ENCODE assay signal across 22 mouse cellular contexts in genomic region chr9:64731029-64731560, GRCm38 (mm10). TPM values are rescaled to one million over a fixed set of nuclear protein-coding genes. Genes with fewer than 3 reads are reported as not detected.
A peak's percentile ranks its signal among the peaks of the same experiment; 100 is the strongest.
DNase-seq lines count a peak whose midpoint lies in the region; ATAC-seq and TF ChIP-seq lines count a peak whose summit lies in the region.
"Had no signal": no experiment of that assay in that cellular context is flagged by ENCODE, and none has a peak within 500 bp of the region (broad histone marks: within the 10 kb centered on the region; RNA-seq: fewer than 3 reads in every experiment).

No protein-coding gene starts in this region.

- TF ChIP-seq CTCF in heart, postnatal 0 days (IDR thresholded peaks at IDR 0.05; ENCODE audit: low read depth), result no peak
- TF ChIP-seq CTCF in liver, postnatal 0 days (IDR thresholded peaks at IDR 0.05; ENCODE audit: low read depth), result no peak
- no peak for TF ChIP-seq CTCF in CH12.LX (conservative IDR thresholded peaks at IDR 0.05 in 1 of 2, IDR thresholded peaks at IDR 0.05 in 1 of 2; ENCODE audit: low read depth in 2 of 2, low read length in 2 of 2)

- dilution Hi-C loops in CH12.LX (cut with MboI; ENCODE audit: extremely low pct_ligation_motif_present, extremely low pct_unique_long_range_greater_than_20kb, low sequenced_read_pairs), result no loop called here

- 57% methylated on average over 3 of the region's 3 CpGs for WGBS in heart, postnatal 0 days
- WGBS in liver, postnatal 0 days (ENCODE audit: insufficient replicate concordance), result 72% methylated on average over 3 of the region's 3 CpGs

- H3K27me3 ChIP-seq in heart, postnatal 0 days (ENCODE audit: control insufficient read depth, insufficient read depth, low read length), result no peaks in the 10 kb centered on the region
- H3K27me3 ChIP-seq in liver, postnatal 0 days (ENCODE audit: insufficient read depth, low read length), result no peaks in the 10 kb centered on the region
- H3K27me3 ChIP-seq in CH12.LX (replicated peaks), result no peaks in the 10 kb centered on the region
- H3K27me3 ChIP-seq: embryonic facial prominence, embryonic 15.5 days; hindbrain, embryonic 12.5 days; Patski had no signal

- H3K4me2 ChIP-seq in heart, postnatal 0 days (ENCODE audit: low read depth, low read length), result no peak overlapping the region; the same call in 1 of the 2 replicates
- H3K4me2 ChIP-seq in liver, postnatal 0 days (ENCODE audit: low read depth, low read length), result no peak overlapping the region
- H3K4me2 ChIP-seq in CH12.LX (ENCODE audit: insufficient read depth, low read depth, poor library complexity, severe bottlenecking), result no peak overlapping the region
- H3K4me2 ChIP-seq: embryonic facial prominence, embryonic 15.5 days; hindbrain, embryonic 12.5 days had no signal

- peaks cover 21% of the 10 kb centered on the region for H3K36me3 ChIP-seq in heart, postnatal 0 days (replicated peaks; ENCODE audit: control insufficient read depth, insufficient read depth, low read length)
- peaks cover 20% of the 10 kb centered on the region for H3K36me3 ChIP-seq in liver, postnatal 0 days (replicated peaks; ENCODE audit: insufficient read depth, low read length)
- H3K36me3 ChIP-seq in CH12.LX (replicated peaks in 1 of 2; ENCODE audit: control insufficient read depth in 1 of 2, insufficient read depth in 1 of 2, low read length in 1 of 2) (peaks cover 11 to 39% of the 10 kb centered on the region in 2 experiments), ES-E14 (ENCODE audit: control insufficient read depth, insufficient read depth, low read length, poor library complexity, severe bottlenecking) (no peaks in the 10 kb centered on the region; the same call in 1 of the 2 replicates)

- no peak for TF ChIP-seq RAD21 in CH12.LX (IDR thresholded peaks at IDR 0.05; ENCODE audit: low read depth, low read length)

- H3K9ac ChIP-seq in heart, postnatal 0 days (replicated peaks; ENCODE audit: low read depth, low read length), result no peak overlapping the region
- no peak overlapping the region for H3K9ac ChIP-seq in liver, postnatal 0 days (replicated peaks)
- H3K9ac ChIP-seq in CH12.LX (ENCODE audit: insufficient read depth, low read depth) (no peak overlapping the region), ES-E14 (ENCODE audit: insufficient read depth, low read depth, low read length, poor library complexity, severe bottlenecking) (no peak overlapping the region)
- H3K9ac ChIP-seq: embryonic facial prominence, embryonic 15.5 days; hindbrain, embryonic 12.5 days had no signal

- H3K4me3 ChIP-seq in heart, postnatal 0 days (ENCODE audit: low read depth, low read length), result no peak overlapping the region
- H3K4me3 ChIP-seq in liver, postnatal 0 days (ENCODE audit: low read depth, low read length), result no peak overlapping the region
- H3K4me3 ChIP-seq in CH12.LX (replicated peaks in 1 of 3; ENCODE audit: low read depth in 2 of 3, low read length in 2 of 3, poor library complexity in 1 of 3) (no peak overlapping the region), ES-E14 (ENCODE audit: insufficient read depth in 1 of 2, low read depth in 1 of 2, low read length in 2 of 2, poor library complexity in 1 of 2, severe bottlenecking in 1 of 2) (no peak overlapping the region)
- H3K4me3 ChIP-seq: embryonic facial prominence, embryonic 15.5 days; erythroblast, embryonic 14.5 days; forebrain, embryonic 10.5 days; gastrocnemius, adult 2 months; hindbrain, embryonic 12.5 days had no signal

- peak overlapping the region; percentile 46; the same call in 1 of the 2 replicates for H3K27ac ChIP-seq in heart, postnatal 0 days (ENCODE audit: low read depth)
- H3K27ac ChIP-seq in liver, postnatal 0 days (ENCODE audit: low read depth), result 0 out of 2 replicates have a peak overlapping the region, but pooled peaks have one; percentile 7
- H3K27ac ChIP-seq in CH12.LX (ENCODE audit: insufficient read depth, low read depth) (no peak overlapping the region), ES-E14 (ENCODE audit: insufficient read depth, low read depth, low read length, poor library complexity, severe bottlenecking) (no peak overlapping the region)
- H3K27ac ChIP-seq: embryonic facial prominence, embryonic 15.5 days; forebrain, embryonic 10.5 days; gastrocnemius, adult 2 months; hindbrain, embryonic 12.5 days had no signal

- DNase-seq in heart, postnatal 0 days (ENCODE audit: low spot score), result no peak
- DNase-seq in heart, adult 9 months (ENCODE audit: low spot score in 2 of 2), result no peak
- no peak for DNase-seq in liver, postnatal 0 days
- DNase-seq in liver (no peak), CH12.LX (ENCODE audit: extremely low read depth) (no peak), ES-E14 (ENCODE audit: low read depth, low spot score) (no peak)
- DNase-seq in thymus, adult 18-20 months, result no peak
- DNase-seq in spleen, postnatal 4 days (ENCODE audit: low spot score in 2 of 2), result no peak
- DNase-seq: cerebellum, adult 2 months; cerebellum, postnatal 10 days; embryo, embryonic 11 days; gastrocnemius, adult 2 months; gastrocnemius, postnatal 25 days; heart, postnatal 4 days had no signal

- ATAC-seq in heart, postnatal 0 days (ENCODE audit: insufficient read depth, low read depth), result no peak
- no peak for ATAC-seq in liver, postnatal 0 days
- ATAC-seq: activated CD4-positive, CD25-positive, alpha-beta regulatory T cell, adult 4 months; forebrain, embryonic 14.5 days; hindbrain, embryonic 16.5 days; Patski had no signal

- TF ChIP-seq EP300 in heart, postnatal 0 days (IDR thresholded peaks at IDR 0.05; ENCODE audit: low read depth), result no peak
- no peak for TF ChIP-seq EP300 in liver, postnatal 0 days (IDR thresholded peaks at IDR 0.05; ENCODE audit: low read depth)
- no peak for TF ChIP-seq EP300 in CH12.LX (IDR thresholded peaks at IDR 0.05; ENCODE audit: low read length)

- no peak for TF ChIP-seq POLR2A in CH12.LX (IDR thresholded peaks at IDR 0.05; ENCODE audit: low read depth, low read length)

- in situ Hi-C loops in CH12.LX (cut with MboI; ENCODE audit: low pct_ligation_motif_present, low pct_unique_long_range_greater_than_20kb, low sequenced_read_pairs), result no loop called here
- in situ Hi-C loops in ES-E14 (cut with MboI; ENCODE audit: low sequenced_read_pairs in 2 of 2, unreplicated experiment in 2 of 2), result no loop called here

- H3K4me1 ChIP-seq in heart, postnatal 0 days (ENCODE audit: control insufficient read depth, insufficient read depth), result peaks cover 17% of the 10 kb centered on the region
- H3K4me1 ChIP-seq in liver, postnatal 0 days (ENCODE audit: insufficient read depth), result peaks cover 9% of the 10 kb centered on the region
- peaks cover 3 to 34% of the 10 kb centered on the region in 2 experiments; a peak in 3 of 4 replicates for H3K4me1 ChIP-seq in CH12.LX (ENCODE audit: control insufficient read depth in 1 of 2, insufficient read depth in 2 of 2)
- H3K4me1 ChIP-seq in ES-E14 (ENCODE audit: control insufficient read depth in 2 of 2, insufficient read depth in 2 of 2, low read length in 2 of 2, poor library complexity in 1 of 2), result peaks cover 0 to 3% of the 10 kb centered on the region in 2 experiments; a peak in 1 of 4 replicates

- H3K79me2 ChIP-seq in CH12.LX (replicated peaks; ENCODE audit: control insufficient read depth, extremely low read depth, insufficient read depth, poor library complexity, severe bottlenecking), result peaks cover 42% of the 10 kb centered on the region

- no peaks in the 10 kb centered on the region for H3K9me3 ChIP-seq in heart, postnatal 0 days (replicated peaks; ENCODE audit: control insufficient read depth, low read length)
- H3K9me3 ChIP-seq in liver, postnatal 0 days (ENCODE audit: low read length), result no peaks in the 10 kb centered on the region
- H3K9me3 ChIP-seq in CH12.LX (replicated peaks; ENCODE audit: low read length) (no peaks in the 10 kb centered on the region), ES-E14 (ENCODE audit: control insufficient read depth, insufficient read depth, low read depth, low read length) (no peaks in the 10 kb centered on the region)
- H3K9me3 ChIP-seq: embryonic facial prominence, embryonic 15.5 days; forebrain, embryonic 10.5 days; hindbrain, embryonic 12.5 days had no signal

TF ChIP-seq in CH12.LX, 34 proteins besides CTCF, POLR2A, EP300 and RAD21:
- TF ChIP-seq NELFE (IDR thresholded peaks at IDR 0.05; ENCODE audit: low read depth, low read length) (no peak), MAFK (IDR thresholded peaks at IDR 0.05; ENCODE audit: insufficient replicate concordance, low read length) (peak; percentile 54; the same call in 1 of the 2 replicates)

TF ChIP-seq in ES-E14, 5 proteins besides CTCF, POLR2A, EP300 and RAD21:
- 0 out of 2 replicates have a peak, but pooled peaks have one; percentile 23 for TF ChIP-seq MAFK (IDR thresholded peaks at IDR 0.05; ENCODE audit: insufficient read depth, low read depth, low read length)
- no peak for TF ChIP-seq ZC3H11A (IDR thresholded peaks at IDR 0.05; ENCODE audit: borderline replicate concordance, low read depth, low read length)
- TF ChIP-seq ZNF384 (IDR thresholded peaks at IDR 0.05; ENCODE audit: low read depth, low read length), result no peak
TF ChIP-seq in ES-E14: peak in this region for 1.

RNA-seq across cellular contexts. Expression of gene Rab11a, which starts 6.5 kb away (rescaled TPM):
- total RNA-seq in heart, postnatal 0 days (2014; rRNA removed; ENCODE audit: low replicate concordance), result 101 and 180 TPM in 2 replicates
- polyA plus RNA-seq in heart, postnatal 0 days (2015; fragmentation: Nextera tagmentation; extraction: Ambion mirVana), result 424 and 438 TPM in 2 replicates
- polyA plus RNA-seq in liver, postnatal 0 days (2015; fragmentation: Nextera tagmentation; extraction: Ambion mirVana), result 331 and 349 TPM in 2 replicates
- total RNA-seq in CH12.LX (2012; rRNA removed) (86.0 and 109 TPM in 2 replicates), CH12.LX (2014; rRNA removed) (168 TPM in 2 replicates), ES-E14 (2012; rRNA removed) (55.1 and 77.0 TPM in 2 replicates)
- polyA plus RNA-seq in CH12.LX (2012; ENCODE audit: insufficient read length, low read depth), result 189 and 193 TPM in 2 replicates

Comparison
In these comparisons a context has a peak if more than half of its experiments do, and no peak if none do; other contexts are left out.
1. H3K27ac ChIP-seq: peak in heart, postnatal 0 days (single experiment) and liver, postnatal 0 days (single experiment); none in CH12.LX (single experiment) and ES-E14 (single experiment).